Comparison of ENCODE assay signal across 24 mouse cellular contexts in the genomic region with DNA sequence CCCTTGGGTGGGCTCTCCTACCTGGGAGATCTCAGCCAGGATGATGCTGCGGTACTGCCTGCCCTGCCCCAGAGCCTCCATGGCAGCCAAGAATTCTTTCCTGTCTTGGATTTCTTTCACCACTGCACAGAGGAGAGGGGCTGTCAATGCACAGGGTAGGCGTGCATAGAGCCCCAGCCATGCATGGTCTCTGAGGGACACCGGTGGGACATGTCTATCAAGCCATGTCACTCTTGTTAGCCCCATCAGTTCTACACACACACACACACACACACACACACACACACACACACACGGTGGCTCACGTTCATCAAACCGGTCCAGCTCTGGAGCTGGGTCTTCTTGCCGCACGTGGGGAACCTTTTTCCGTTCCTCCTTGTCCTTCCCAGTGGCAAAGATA. TPM values are rescaled to one million over a fixed set of nuclear protein-coding genes. Genes with fewer than 3 reads are reported as not detected.
A peak's percentile ranks its signal among the peaks of the same experiment; 100 is the strongest.
DNase-seq lines count a peak whose midpoint lies in the region; ATAC-seq and TF ChIP-seq lines count a peak whose summit lies in the region.
"Had no signal": no experiment of that assay in that cellular context is flagged by ENCODE, and none has a peak within 500 bp of the region (broad histone marks: within the 10 kb centered on the region; RNA-seq: fewer than 3 reads in every experiment).

No protein-coding gene starts in this region.

- no peak overlapping the region for H3K4me2 ChIP-seq in embryonic facial prominence, embryonic 12.5 days (replicated peaks)
- H3K4me2 ChIP-seq in kidney, embryonic 14.5 days (replicated peaks; ENCODE audit: low read depth, low read length): no peak overlapping the region
- H3K4me2 ChIP-seq in neural tube, embryonic 14.5 days (ENCODE audit: low read depth, low read length): no peak overlapping the region
- H3K4me2 ChIP-seq in myocyte (ENCODE audit: low read depth): no peak overlapping the region
- H3K4me2 ChIP-seq in lung, postnatal 0 days (replicated peaks; ENCODE audit: low read depth, low read length): no peak overlapping the region
- H3K4me2 ChIP-seq: heart, embryonic 13.5 days; liver, embryonic 11.5 days; stomach, embryonic 15.5 days had no signal

- H3K36me3 ChIP-seq in embryonic facial prominence, embryonic 12.5 days: peaks cover 38% of the 10 kb centered on the region
- peaks cover 41% of the 10 kb centered on the region for H3K36me3 ChIP-seq in embryonic facial prominence, embryonic 10.5 days (replicated peaks)
- no peaks in the 10 kb centered on the region for H3K36me3 ChIP-seq in kidney, adult 2 months (ENCODE audit: control insufficient read depth, insufficient read depth, low read length)
- peaks cover 25% of the 10 kb centered on the region for H3K36me3 ChIP-seq in kidney, embryonic 14.5 days (ENCODE audit: control insufficient read depth, insufficient read depth, low read length)
- H3K36me3 ChIP-seq in neural tube, embryonic 14.5 days (ENCODE audit: control insufficient read depth, insufficient read depth, low read length): peaks cover 34% of the 10 kb centered on the region
- peaks cover 16% of the 10 kb centered on the region for H3K36me3 ChIP-seq in myocyte (ENCODE audit: control insufficient read depth, insufficient read depth)
- H3K36me3 ChIP-seq in lung, postnatal 0 days (ENCODE audit: insufficient read depth, low read length): peaks cover 6% of the 10 kb centered on the region; the same call in 1 of the 2 replicates

- no peak overlapping the region for H3ac ChIP-seq in myocyte (ENCODE audit: control insufficient read depth, insufficient read length)

- H3K79me2 ChIP-seq in myocyte (ENCODE audit: control insufficient read depth, insufficient read depth): no peaks in the 10 kb centered on the region

- DNase-seq in embryonic facial prominence, embryonic 10.5 days (ENCODE audit: low spot score): no peak
- no peak for DNase-seq in kidney, adult 2 months
- no peak for DNase-seq in neural tube, embryonic 10.5 days (ENCODE audit: extremely low spot score, low spot score)
- no peak for DNase-seq in lung, postnatal 0 days (ENCODE audit: low spot score)
- DNase-seq: adrenal gland, postnatal 10 days; cerebellum, adult 18-20 months; cerebellum, postnatal 14 days; forebrain, postnatal 0 days; gastrocnemius, postnatal 36 days; heart, adult 2 months; heart, postnatal 36 days; layer of hippocampus, adult 9-11 months; liver, postnatal 0 days; lung, postnatal 14 days; midbrain, embryonic 14.5 days; thymus, postnatal 36 days had no signal

- H3K9ac ChIP-seq in embryonic facial prominence, embryonic 12.5 days: no peak overlapping the region
- no peak overlapping the region for H3K9ac ChIP-seq in kidney, embryonic 14.5 days (ENCODE audit: low read depth, low read length)
- no peak overlapping the region for H3K9ac ChIP-seq in neural tube, embryonic 14.5 days (replicated peaks; ENCODE audit: low read depth, low read length)
- H3K9ac ChIP-seq in lung, postnatal 0 days (replicated peaks; ENCODE audit: low read depth): no peak overlapping the region
- H3K9ac ChIP-seq: forebrain, postnatal 0 days; heart, embryonic 13.5 days; liver, postnatal 0 days; stomach, embryonic 15.5 days had no signal

- no peak overlapping the region for H3K4me3 ChIP-seq in embryonic facial prominence, embryonic 12.5 days
- no peak overlapping the region for H3K4me3 ChIP-seq in embryonic facial prominence, embryonic 10.5 days
- H3K4me3 ChIP-seq in kidney, adult 2 months (ENCODE audit: insufficient read depth, low read depth, low read length): no peak overlapping the region
- no peak overlapping the region for H3K4me3 ChIP-seq in kidney, embryonic 14.5 days (ENCODE audit: low read length)
- H3K4me3 ChIP-seq in neural tube, embryonic 14.5 days (ENCODE audit: low read depth, low read length): no peak overlapping the region
- no peak overlapping the region for H3K4me3 ChIP-seq in myocyte
- no peak overlapping the region for H3K4me3 ChIP-seq in lung, postnatal 0 days (ENCODE audit: low read depth, low read length)
- H3K4me3 ChIP-seq: heart, adult 2 months; heart, embryonic 13.5 days; stomach, embryonic 15.5 days had no signal

- TF ChIP-seq EP300 in lung, postnatal 0 days (IDR thresholded peaks at IDR 0.05): no peak

- no peaks in the 10 kb centered on the region for H3K27me3 ChIP-seq in embryonic facial prominence, embryonic 12.5 days
- no peaks in the 10 kb centered on the region for H3K27me3 ChIP-seq in embryonic facial prominence, embryonic 10.5 days (replicated peaks; ENCODE audit: low read depth, poor library complexity, severe bottlenecking)
- no peaks in the 10 kb centered on the region for H3K27me3 ChIP-seq in kidney, adult 2 months (replicated peaks; ENCODE audit: control insufficient read depth, insufficient read depth, low read length)
- no peaks in the 10 kb centered on the region for H3K27me3 ChIP-seq in kidney, embryonic 14.5 days (ENCODE audit: control insufficient read depth, insufficient read depth, low read length)
- H3K27me3 ChIP-seq in neural tube, embryonic 14.5 days (ENCODE audit: control insufficient read depth, insufficient read depth, low read length): no peaks in the 10 kb centered on the region
- H3K27me3 ChIP-seq in myocyte (ENCODE audit: control insufficient read depth, insufficient read depth, insufficient read length): no peaks in the 10 kb centered on the region
- H3K27me3 ChIP-seq in lung, postnatal 0 days (replicated peaks; ENCODE audit: insufficient read depth, low read length): no peaks in the 10 kb centered on the region
- H3K27me3 ChIP-seq: heart, embryonic 13.5 days; stomach, embryonic 15.5 days had no signal

- TF ChIP-seq POLR2A in kidney, adult 2 months (IDR thresholded peaks at IDR 0.05; ENCODE audit: low read depth, low read length): no peak
- peak; percentile 31 for TF ChIP-seq POLR2A in myocyte (IDR thresholded peaks at IDR 0.05; ENCODE audit: insufficient read length, low read depth)

- H3K27ac ChIP-seq in embryonic facial prominence, embryonic 12.5 days: 0 out of 2 replicates have a peak overlapping the region, but pooled peaks have one; percentile 11
- H3K27ac ChIP-seq in embryonic facial prominence, embryonic 10.5 days (replicated peaks): no peak overlapping the region
- peak overlapping the region; percentile 32 for H3K27ac ChIP-seq in kidney, adult 2 months (ENCODE audit: insufficient read depth, low read depth, low read length)
- no peak overlapping the region; the same call in 1 of the 2 replicates for H3K27ac ChIP-seq in kidney, embryonic 14.5 days (ENCODE audit: low read depth, low read length)
- H3K27ac ChIP-seq in neural tube, embryonic 14.5 days (ENCODE audit: low read depth, low read length): no peak overlapping the region
- no peak overlapping the region for H3K27ac ChIP-seq in lung, postnatal 0 days (ENCODE audit: low read length)
- H3K27ac ChIP-seq: heart, adult 2 months; heart, embryonic 13.5 days; stomach, embryonic 15.5 days had no signal

- H3K9me3 ChIP-seq in embryonic facial prominence, embryonic 12.5 days: no peaks in the 10 kb centered on the region
- H3K9me3 ChIP-seq in embryonic facial prominence, embryonic 10.5 days: no peaks in the 10 kb centered on the region
- H3K9me3 ChIP-seq in kidney, embryonic 14.5 days (ENCODE audit: control insufficient read depth, low read length): no peaks in the 10 kb centered on the region
- no peaks in the 10 kb centered on the region for H3K9me3 ChIP-seq in neural tube, embryonic 14.5 days (ENCODE audit: control insufficient read depth, low read length)
- H3K9me3 ChIP-seq in lung, postnatal 0 days (ENCODE audit: low read length): no peaks in the 10 kb centered on the region
- H3K9me3 ChIP-seq: heart, embryonic 13.5 days; stomach, embryonic 15.5 days had no signal

- no peaks in the 10 kb centered on the region for H3K4me1 ChIP-seq in embryonic facial prominence, embryonic 12.5 days
- peaks cover under 1% of the 10 kb centered on the region for H3K4me1 ChIP-seq in embryonic facial prominence, embryonic 10.5 days
- H3K4me1 ChIP-seq in kidney, adult 2 months (ENCODE audit: control insufficient read depth, insufficient read depth, low read length): peaks cover 36% of the 10 kb centered on the region
- H3K4me1 ChIP-seq in kidney, embryonic 14.5 days (ENCODE audit: control insufficient read depth, insufficient read depth, low read length): 0 out of 2 replicates have a peak, but pooled peaks cover 2% of the 10 kb centered on the region
- H3K4me1 ChIP-seq in neural tube, embryonic 14.5 days (ENCODE audit: control insufficient read depth, insufficient read depth, low read length): 0 out of 2 replicates have a peak, but pooled peaks cover 2% of the 10 kb centered on the region
- peaks cover 14% of the 10 kb centered on the region for H3K4me1 ChIP-seq in lung, postnatal 0 days (ENCODE audit: insufficient read depth, low read depth, low read length)

- ATAC-seq in embryonic facial prominence, embryonic 12.5 days (ENCODE audit: insufficient number of reproducible peaks, insufficient read depth, low FRiP score, low TSS enrichment): no peak
- ATAC-seq in kidney, embryonic 14.5 days (ENCODE audit: low FRiP score, low TSS enrichment): no peak; the same call in 1 of the 2 replicates
- peak; percentile 28; the same call in 1 of the 2 replicates for ATAC-seq in neural tube, embryonic 14.5 days (ENCODE audit: low read depth)
- ATAC-seq in lung, postnatal 0 days: no peak
- ATAC-seq: forebrain, postnatal 0 days; intestine, embryonic 16.5 days; liver, postnatal 0 days had no signal

- 75% methylated on average over 9 of the region's 9 CpGs for WGBS in embryonic facial prominence, embryonic 12.5 days
- WGBS in embryonic facial prominence, embryonic 10.5 days: 83% methylated on average over 9 of the region's 9 CpGs
- WGBS in kidney, adult 2 months: 53% methylated on average over 9 of the region's 9 CpGs
- 73% methylated on average over 9 of the region's 9 CpGs for WGBS in kidney, embryonic 14.5 days
- 84% methylated on average over 9 of the region's 9 CpGs for WGBS in neural tube, embryonic 14.5 days
- WGBS in lung, postnatal 0 days: 71% methylated on average over 9 of the region's 9 CpGs

- TF ChIP-seq CTCF in kidney, adult 2 months (conservative IDR thresholded peaks at IDR 0.05; ENCODE audit: insufficient read depth, insufficient read length, low read depth, low read length): no peak
- TF ChIP-seq CTCF in lung, postnatal 0 days (IDR thresholded peaks at IDR 0.05): no peak

RNA-seq across cellular contexts. Expression of gene Polr2f, which starts 5.5 kb away (rescaled TPM):
- polyA plus RNA-seq in embryonic facial prominence, embryonic 12.5 days (2016; fragmentation: Nextera tagmentation; extraction: Ambion mirVana): 359 and 385 TPM in 2 replicates
- 414 and 440 TPM in 2 replicates for polyA plus RNA-seq in embryonic facial prominence, embryonic 10.5 days (2016; fragmentation: Nextera tagmentation; extraction: Ambion mirVana)
- polyA plus RNA-seq in kidney, adult 2 months (2012; rRNA removed): 50.3 and 74.9 TPM in 2 replicates
- 352 and 434 TPM in 2 replicates for polyA plus RNA-seq in kidney, embryonic 14.5 days (2014; fragmentation: Nextera tagmentation; extraction: Ambion mirVana)
- 276 and 304 TPM in 2 replicates for polyA plus RNA-seq in neural tube, embryonic 14.5 days (2014; fragmentation: Nextera tagmentation; extraction: Ambion mirVana)
- polyA plus RNA-seq in myocyte (2012; fragmentation: generic; extraction: Trizol): 388 TPM
- polyA plus RNA-seq in lung, postnatal 0 days (2015; fragmentation: Nextera tagmentation; extraction: Ambion mirVana): 243 and 261 TPM in 2 replicates

RNA-seq across cellular contexts. Expression of gene 1700088E04Rik, which starts 5.7 kb away (rescaled TPM):
- 7.3 and 7.4 TPM in 2 replicates for polyA plus RNA-seq in embryonic facial prominence, embryonic 12.5 days (2016; fragmentation: Nextera tagmentation; extraction: Ambion mirVana)
- polyA plus RNA-seq in embryonic facial prominence, embryonic 10.5 days (2016; fragmentation: Nextera tagmentation; extraction: Ambion mirVana): 8.0 and 8.2 TPM in 2 replicates
- polyA plus RNA-seq in kidney, adult 2 months (2012; rRNA removed): 18.8 and 19.6 TPM in 2 replicates
- 7.1 and 8.8 TPM in 2 replicates for polyA plus RNA-seq in kidney, embryonic 14.5 days (2014; fragmentation: Nextera tagmentation; extraction: Ambion mirVana)
- 13.3 and 18.0 TPM in 2 replicates for polyA plus RNA-seq in neural tube, embryonic 14.5 days (2014; fragmentation: Nextera tagmentation; extraction: Ambion mirVana)
- polyA plus RNA-seq in myocyte (2012; fragmentation: generic; extraction: Trizol): 15.2 TPM
- polyA plus RNA-seq in lung, postnatal 0 days (2015; fragmentation: Nextera tagmentation; extraction: Ambion mirVana): 29.8 and 30.4 TPM in 2 replicates

RNA-seq across cellular contexts. Expression of gene Micall1, which starts 26.6 kb away (rescaled TPM):
- 12.0 and 12.6 TPM in 2 replicates for polyA plus RNA-seq in embryonic facial prominence, embryonic 12.5 days (2016; fragmentation: Nextera tagmentation; extraction: Ambion mirVana)
- polyA plus RNA-seq in embryonic facial prominence, embryonic 10.5 days (2016; fragmentation: Nextera tagmentation; extraction: Ambion mirVana): 7.3 and 7.4 TPM in 2 replicates
- 23.3 and 24.5 TPM in 2 replicates for polyA plus RNA-seq in kidney, adult 2 months (2012; rRNA removed)
- 6.5 and 7.2 TPM in 2 replicates for polyA plus RNA-seq in kidney, embryonic 14.5 days (2014; fragmentation: Nextera tagmentation; extraction: Ambion mirVana)
- 12.6 and 13.1 TPM in 2 replicates for polyA plus RNA-seq in neural tube, embryonic 14.5 days (2014; fragmentation: Nextera tagmentation; extraction: Ambion mirVana)
- polyA plus RNA-seq in myocyte (2012; fragmentation: generic; extraction: Trizol): 18.0 TPM
- 8.4 and 9.1 TPM in 2 replicates for polyA plus RNA-seq in lung, postnatal 0 days (2015; fragmentation: Nextera tagmentation; extraction: Ambion mirVana)

RNA-seq across cellular contexts. Expression of gene Sox10, which starts 29.7 kb away (rescaled TPM):
- 21.1 and 21.7 TPM in 2 replicates for polyA plus RNA-seq in embryonic facial prominence, embryonic 12.5 days (2016; fragmentation: Nextera tagmentation; extraction: Ambion mirVana)
- 11.4 and 12.9 TPM in 2 replicates for polyA plus RNA-seq in embryonic facial prominence, embryonic 10.5 days (2016; fragmentation: Nextera tagmentation; extraction: Ambion mirVana)
- 0.75 and 1.2 TPM in 2 replicates for polyA plus RNA-seq in kidney, adult 2 months (2012; rRNA removed)
- polyA plus RNA-seq in kidney, embryonic 14.5 days (2014; fragmentation: Nextera tagmentation; extraction: Ambion mirVana): 0.21 and 0.22 TPM in 2 replicates
- polyA plus RNA-seq in neural tube, embryonic 14.5 days (2014; fragmentation: Nextera tagmentation; extraction: Ambion mirVana): 7.7 and 14.5 TPM in 2 replicates
- not detected for polyA plus RNA-seq in myocyte (2012; fragmentation: generic; extraction: Trizol)
- 0.11 and 0.31 TPM in 2 replicates for polyA plus RNA-seq in lung, postnatal 0 days (2015; fragmentation: Nextera tagmentation; extraction: Ambion mirVana)

Comparison
In these comparisons a context has a peak if more than half of its experiments do, and no peak if none do; other contexts are left out.
1. H3K27ac ChIP-seq: peak in embryonic facial prominence, embryonic 12.5 days (single experiment) and kidney, adult 2 months (single experiment); none in embryonic facial prominence, embryonic 10.5 days (single experiment), kidney, embryonic 14.5 days (single experiment), neural tube, embryonic 14.5 days (single experiment) and lung, postnatal 0 days (single experiment).